In genomic region chr17:85645312-85645711, GRCm38 (mm10) we compare ENCODE assay signal across 10 mouse cellular contexts. TPM values are rescaled to one million over a fixed set of nuclear protein-coding genes. Genes with fewer than 3 reads are reported as not detected.
DNase-seq lines count a peak whose midpoint lies in the region; ATAC-seq and TF ChIP-seq lines count a peak whose summit lies in the region.
"Had no signal": no experiment of that assay in that cellular context is flagged by ENCODE, and none has a peak within 500 bp of the region (broad histone marks: within the 10 kb centered on the region; RNA-seq: fewer than 3 reads in every experiment).

No protein-coding gene starts in this region.

- H3K4me3 ChIP-seq in heart, embryonic 12.5 days, result peak overlapping the region; percentile 42
- H3K4me3 ChIP-seq in ES-Bruce4 (ENCODE audit: low read depth, low read length), result peak overlapping the region; percentile 53
- H3K4me3 ChIP-seq in forebrain, embryonic 16.5 days (replicated peaks; ENCODE audit: low read length), result peak overlapping the region; percentile 45
- H3K4me3 ChIP-seq in limb, embryonic 15.5 days, result peak overlapping the region; percentile 37

- ATAC-seq in heart, embryonic 12.5 days (ENCODE audit: insufficient number of reproducible peaks, low FRiP score), result no peak
- peak; percentile 60 for ATAC-seq in forebrain, embryonic 16.5 days
- no peak for ATAC-seq in limb, embryonic 15.5 days (ENCODE audit: insufficient number of reproducible peaks, low FRiP score, low TSS enrichment, low read depth)

- intact Hi-C loops in heart, postnatal 36 days (cut with DNase I), result loop anchor here (5.0 kb wide), 1 partner anchor 417 kb away; no protein-coding TSS in a partner anchor

- no peaks in the 10 kb centered on the region for H3K36me3 ChIP-seq in heart, embryonic 12.5 days
- no peaks in the 10 kb centered on the region for H3K36me3 ChIP-seq in ES-Bruce4 (ENCODE audit: control insufficient read depth, insufficient read depth, low read length, poor library complexity, severe bottlenecking)
- H3K36me3 ChIP-seq in forebrain, embryonic 16.5 days (ENCODE audit: control insufficient read depth, insufficient read depth), result no peaks in the 10 kb centered on the region
- H3K36me3 ChIP-seq in limb, embryonic 15.5 days, result no peaks in the 10 kb centered on the region

- peak overlapping the region; percentile 74 for H3K4me2 ChIP-seq in heart, embryonic 12.5 days
- H3K4me2 ChIP-seq in forebrain, embryonic 16.5 days (ENCODE audit: low read length), result peak overlapping the region; percentile 74
- peak overlapping the region; percentile 80 for H3K4me2 ChIP-seq in limb, embryonic 15.5 days

- WGBS in heart, embryonic 12.5 days, result 11% methylated on average over 11 of the region's 12 CpGs
- WGBS in forebrain, embryonic 16.5 days, result 5% methylated on average over 10 of the region's 12 CpGs
- 9% methylated on average over 10 of the region's 12 CpGs for WGBS in limb, embryonic 15.5 days

- H3K27ac ChIP-seq in heart, embryonic 12.5 days (ENCODE audit: poor library complexity, severe bottlenecking), result no peak overlapping the region
- no peak overlapping the region for H3K27ac ChIP-seq in ES-Bruce4 (ENCODE audit: insufficient read depth, low read length)
- no peak overlapping the region for H3K27ac ChIP-seq in forebrain, embryonic 16.5 days (ENCODE audit: low read length)
- H3K27ac ChIP-seq in limb, embryonic 15.5 days, result no peak overlapping the region

- 0 out of 2 replicates have a peak, but pooled peaks cover 7% of the 10 kb centered on the region for H3K4me1 ChIP-seq in heart, embryonic 12.5 days (replicated peaks)
- no peaks in the 10 kb centered on the region for H3K4me1 ChIP-seq in ES-Bruce4 (ENCODE audit: control insufficient read depth, insufficient read depth, low read length)
- peaks cover 12% of the 10 kb centered on the region for H3K4me1 ChIP-seq in forebrain, embryonic 16.5 days (replicated peaks; ENCODE audit: control insufficient read depth, insufficient read depth, low read length)
- peaks cover 15% of the 10 kb centered on the region for H3K4me1 ChIP-seq in limb, embryonic 15.5 days

- H3K9ac ChIP-seq in heart, embryonic 12.5 days, result no peak overlapping the region
- no peak overlapping the region for H3K9ac ChIP-seq in ES-Bruce4 (ENCODE audit: low read depth, poor library complexity, severe bottlenecking)
- H3K9ac ChIP-seq in forebrain, embryonic 16.5 days (replicated peaks; ENCODE audit: low read depth, low read length), result peak overlapping the region; percentile 57
- no peak overlapping the region for H3K9ac ChIP-seq in limb, embryonic 15.5 days

- no peak for TF ChIP-seq EP300 in ES-Bruce4 (IDR thresholded peaks at IDR 0.05; ENCODE audit: insufficient read depth, low read depth, low read length)

- DNase-seq in heart, postnatal 36 days, result no peak
- no peak for DNase-seq in spleen, postnatal 36 days (ENCODE audit: low spot score in 2 of 2)
- no peak for DNase-seq in urinary bladder, postnatal 10 days (ENCODE audit: low spot score)
- DNase-seq in embryo, embryonic 11 days, result no peak

- no peaks in the 10 kb centered on the region for H3K9me3 ChIP-seq in heart, embryonic 12.5 days (replicated peaks)
- no peaks in the 10 kb centered on the region for H3K9me3 ChIP-seq in ES-Bruce4 (replicated peaks; ENCODE audit: control insufficient read depth, insufficient read depth, low read length, poor library complexity, severe bottlenecking)
- no peaks in the 10 kb centered on the region for H3K9me3 ChIP-seq in forebrain, embryonic 16.5 days (ENCODE audit: control insufficient read depth, low read length)
- H3K9me3 ChIP-seq in limb, embryonic 15.5 days, result no peaks in the 10 kb centered on the region

- no peak for TF ChIP-seq POLR2A in ES-Bruce4 (IDR thresholded peaks at IDR 0.05; ENCODE audit: insufficient read depth, low read length)

- no peak for TF ChIP-seq CTCF in ES-Bruce4 (IDR thresholded peaks at IDR 0.05; ENCODE audit: low read depth, low read length)

- H3K27me3 ChIP-seq in heart, embryonic 12.5 days (replicated peaks), result peaks cover 81% of the 10 kb centered on the region
- peaks cover 5% of the 10 kb centered on the region; the same call in 1 of the 2 replicates for H3K27me3 ChIP-seq in ES-Bruce4 (ENCODE audit: control insufficient read depth, insufficient read depth, low read length, poor library complexity, severe bottlenecking)
- H3K27me3 ChIP-seq in forebrain, embryonic 16.5 days (replicated peaks; ENCODE audit: control insufficient read depth, insufficient read depth, low read length), result peaks cover 16% of the 10 kb centered on the region
- H3K27me3 ChIP-seq in limb, embryonic 15.5 days, result peaks cover 54% of the 10 kb centered on the region

RNA-seq across cellular contexts. Expression of gene Six3, which starts 31.9 kb away (rescaled TPM):
- polyA plus RNA-seq in heart, embryonic 12.5 days (2016; fragmentation: Nextera tagmentation; extraction: Ambion mirVana), result not detected in 2 replicates
- not detected for total RNA-seq in heart, postnatal 36 days (2021)
- polyA plus RNA-seq in ES-Bruce4 (2011; ENCODE audit: insufficient read depth, insufficient read length, low read depth, missing spikeins), result 0.26 TPM in 1 of 2 replicates, not detected in the other
- polyA plus RNA-seq in forebrain, embryonic 16.5 days (2015; fragmentation: Nextera tagmentation; extraction: Ambion mirVana), result 15.6 and 17.6 TPM in 2 replicates
- polyA plus RNA-seq in limb, embryonic 15.5 days (2015; fragmentation: Nextera tagmentation; extraction: Ambion mirVana), result not detected in 2 replicates
- total RNA-seq: common myeloid progenitor, adult 5-6 weeks; neutrophil, adult 5-6 weeks had no signal

RNA-seq across cellular contexts. Expression of gene Six2, which starts 42.8 kb away (rescaled TPM):
- polyA plus RNA-seq in heart, embryonic 12.5 days (2016; fragmentation: Nextera tagmentation; extraction: Ambion mirVana), result 0.18 and 0.26 TPM in 2 replicates
- under 1 TPM; 0.30 to 0.33 TPM for total RNA-seq in heart, postnatal 36 days (2021)
- 0.41 and 0.46 TPM in 2 replicates for polyA plus RNA-seq in ES-Bruce4 (2011; ENCODE audit: insufficient read depth, insufficient read length, low read depth, missing spikeins)
- polyA plus RNA-seq in forebrain, embryonic 16.5 days (2015; fragmentation: Nextera tagmentation; extraction: Ambion mirVana), result 0.25 and 0.45 TPM in 2 replicates
- 3.9 and 4.3 TPM in 2 replicates for polyA plus RNA-seq in limb, embryonic 15.5 days (2015; fragmentation: Nextera tagmentation; extraction: Ambion mirVana)
- total RNA-seq: common myeloid progenitor, adult 5-6 weeks; neutrophil, adult 5-6 weeks had no signal

Comparison
In these comparisons a context has a peak if more than half of its experiments do, and no peak if none do; other contexts are left out.
1. RNA of gene Six3, which starts 31.9 kb away (polyA plus RNA-seq): 15.6 to 17.6 TPM in forebrain, embryonic 16.5 days; not detected in heart, embryonic 12.5 days, not detected in limb, embryonic 15.5 days and 0.26 TPM in ES-Bruce4; every median in the first group is over 10 times any median in the second.
2. Peak in every context shown above with its lines, with median percentiles within 50 percentile points of each other: H3K4me2 ChIP-seq and H3K4me3 ChIP-seq.